Mouse (Mus musculus) heart, adult 18-20 months (tissue): ENCODE results near the gene Dedd2. TPM values are rescaled to one million over a fixed set of nuclear protein-coding genes. Genes with fewer than 3 reads are reported as not detected.

Source experiments
- DNase-seq, 2 experiments: peaks; one replicate each; pipeline ENCODE4 v3.0.0; 2021 to 2022; ENCODE audit warnings: mixed read lengths in 1 of 2
- total RNA-seq, 2 experiments: library from RNA; stranded (reverse); gene quantifications; 2 replicates each; pipeline ENCODE4 v1.2.3; 2021

Dedd2 gene
- total RNA-seq, 2 experiments from 2014 or later, result 19.6 to 19.9 TPM

DNA sequence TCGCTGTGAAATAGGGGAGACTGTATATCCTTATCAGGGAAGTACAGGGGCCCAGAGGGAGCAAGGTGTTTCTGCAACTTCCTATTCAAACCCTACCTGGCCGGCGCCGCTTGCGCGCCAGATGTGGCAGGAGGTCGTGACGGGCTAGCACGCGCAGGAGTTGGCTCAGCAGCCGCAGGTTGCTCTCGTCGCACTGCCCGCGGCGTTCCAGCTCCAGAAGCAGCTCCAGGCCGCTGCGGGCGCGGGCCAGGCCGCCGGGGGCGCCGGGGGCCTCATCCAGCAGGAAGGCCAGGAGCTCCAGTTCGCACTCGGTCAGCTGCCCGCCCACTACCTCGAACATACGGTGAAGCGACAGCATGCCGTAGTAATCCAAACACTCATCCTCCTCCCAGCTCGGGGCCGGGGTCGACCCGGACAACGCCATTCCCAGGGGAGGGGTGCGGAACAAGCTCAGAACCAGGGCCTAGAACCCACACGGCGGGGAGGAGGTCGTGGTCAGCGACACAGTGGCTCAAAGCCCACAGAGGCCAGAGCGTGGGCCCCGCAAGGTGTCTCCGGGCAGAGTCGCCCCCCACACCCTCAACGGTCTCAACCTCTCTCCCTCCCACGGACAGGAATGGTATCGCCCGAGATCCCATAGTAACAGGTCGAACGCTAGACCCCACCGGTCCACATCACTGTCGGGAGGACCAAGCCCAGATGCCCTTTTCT lies 1.6 kb downstream of the Dedd2 start:
- peak; percentile 39 to 43 for DNase-seq

DNA sequence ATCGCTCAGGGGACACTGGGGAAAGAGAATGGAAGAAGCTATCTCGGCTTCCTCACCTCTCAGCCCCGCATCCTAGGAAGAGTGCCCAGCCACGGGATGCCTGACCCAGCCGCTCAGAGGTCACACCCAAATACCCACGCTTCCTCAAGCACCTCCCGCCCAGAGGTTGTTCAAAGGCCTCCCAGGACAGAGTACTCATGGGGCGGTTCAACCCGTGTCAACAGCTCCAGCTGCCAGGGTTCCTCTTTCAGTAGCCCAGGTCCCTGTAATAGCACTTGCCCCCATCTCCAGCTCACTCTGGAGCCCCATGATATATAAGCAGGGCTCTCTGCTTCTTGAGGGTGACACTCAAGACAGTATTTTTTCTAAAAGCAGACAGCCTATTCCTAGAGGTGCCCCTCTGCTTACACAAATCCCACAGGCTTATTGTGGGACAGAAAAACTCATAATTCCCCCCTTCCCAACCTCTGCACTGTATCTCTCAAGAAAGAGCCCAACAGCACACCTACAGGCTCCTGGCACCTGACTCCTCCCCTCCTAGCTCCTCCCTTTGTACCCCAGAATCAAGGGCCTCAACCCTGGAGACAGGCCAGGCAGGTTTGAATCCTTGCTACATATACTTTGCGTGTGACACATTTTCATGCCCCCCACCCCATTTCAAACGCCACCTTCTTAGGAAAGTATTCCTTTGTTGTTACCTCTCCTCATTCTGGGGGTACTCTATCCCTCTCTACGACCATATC lies 2.6 kb downstream of the Dedd2 start:
- DNase-seq, result no peak

DNA sequence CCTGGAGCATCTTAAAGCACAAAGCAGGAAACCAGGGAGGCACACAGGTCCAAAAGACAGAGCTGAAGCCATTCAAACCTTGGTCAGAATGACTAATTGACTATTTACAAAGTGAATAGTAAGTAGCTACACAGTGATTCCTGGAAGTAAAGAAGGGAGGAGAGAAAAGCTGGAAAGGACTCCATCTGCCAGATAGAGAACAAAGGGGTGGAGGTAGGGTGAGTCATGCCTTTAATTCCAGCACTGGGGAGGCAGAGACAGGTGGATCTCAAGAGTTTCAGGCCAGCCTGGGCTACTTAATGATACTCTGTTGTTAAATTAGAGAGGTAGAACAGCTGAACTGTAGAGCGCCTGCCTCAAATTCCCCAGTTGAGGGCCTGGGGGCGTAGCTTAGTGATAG lies 6.2 kb downstream of the Dedd2 start:
- DNase-seq, result no peak

DNA sequence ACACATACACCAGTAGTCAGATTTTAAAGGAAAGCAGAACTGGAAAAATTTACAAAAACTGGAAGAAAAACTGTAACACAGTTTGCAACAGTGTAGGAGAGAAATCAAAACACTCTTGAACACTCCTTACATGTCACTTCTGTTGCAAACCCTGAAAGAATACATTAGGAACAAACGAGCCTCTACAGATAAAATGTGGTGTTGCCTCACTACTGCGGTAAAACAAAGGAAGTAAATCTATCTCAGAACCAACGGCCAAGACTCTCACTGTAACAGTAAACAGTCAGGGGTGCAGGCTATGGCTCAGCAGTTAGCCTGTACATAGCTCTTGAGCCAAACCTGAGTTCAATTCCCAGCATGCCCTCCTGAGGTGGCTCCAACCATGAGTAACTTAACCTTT lies 7.3 kb downstream of the Dedd2 start:
- no peak for DNase-seq

DNA sequence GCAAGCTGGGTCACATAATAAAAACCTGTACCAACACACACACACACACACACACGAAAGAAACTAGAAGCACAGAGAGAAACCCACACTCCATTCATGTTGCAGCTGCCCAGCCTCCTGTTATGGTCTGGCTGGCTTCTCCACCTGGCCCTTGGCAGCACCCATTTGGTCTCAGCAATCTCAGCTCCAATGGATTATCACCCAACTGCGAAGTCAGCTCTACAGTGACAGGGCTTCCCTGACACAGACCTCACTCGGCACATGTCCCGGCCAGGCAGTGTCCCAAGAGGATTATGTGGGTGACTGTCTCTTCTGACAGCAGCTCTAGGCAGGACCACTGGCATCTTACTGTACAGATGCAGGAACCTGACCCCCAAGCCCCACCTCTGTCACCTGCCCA lies 9.9 kb downstream of the Dedd2 start:
- peak in 1 of 2 experiments; percentile 43 for DNase-seq

DNA sequence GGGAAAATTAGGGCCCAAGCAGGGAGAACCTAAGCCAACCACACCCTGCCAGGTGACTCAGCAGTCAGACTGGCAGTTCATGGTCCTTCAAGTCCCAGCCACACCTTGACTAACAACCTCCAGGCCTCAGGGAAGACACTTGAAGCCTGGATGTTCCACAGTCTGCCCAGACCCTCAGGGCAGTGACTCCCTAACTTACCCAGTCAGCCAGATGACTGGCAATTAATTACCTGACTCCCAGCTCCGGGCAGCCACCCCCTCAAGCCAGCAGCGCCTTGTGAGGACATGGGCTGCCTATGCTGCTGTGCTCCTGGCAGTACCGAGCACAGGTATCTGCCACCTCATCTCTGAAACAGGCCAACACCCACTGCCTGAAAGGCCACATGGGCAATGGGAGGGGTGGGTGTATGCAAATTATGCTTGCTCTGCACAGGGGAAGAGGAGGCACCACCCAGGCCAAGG lies 11.2 kb downstream of the Dedd2 start:
- DNase-seq, result no peak

DNA sequence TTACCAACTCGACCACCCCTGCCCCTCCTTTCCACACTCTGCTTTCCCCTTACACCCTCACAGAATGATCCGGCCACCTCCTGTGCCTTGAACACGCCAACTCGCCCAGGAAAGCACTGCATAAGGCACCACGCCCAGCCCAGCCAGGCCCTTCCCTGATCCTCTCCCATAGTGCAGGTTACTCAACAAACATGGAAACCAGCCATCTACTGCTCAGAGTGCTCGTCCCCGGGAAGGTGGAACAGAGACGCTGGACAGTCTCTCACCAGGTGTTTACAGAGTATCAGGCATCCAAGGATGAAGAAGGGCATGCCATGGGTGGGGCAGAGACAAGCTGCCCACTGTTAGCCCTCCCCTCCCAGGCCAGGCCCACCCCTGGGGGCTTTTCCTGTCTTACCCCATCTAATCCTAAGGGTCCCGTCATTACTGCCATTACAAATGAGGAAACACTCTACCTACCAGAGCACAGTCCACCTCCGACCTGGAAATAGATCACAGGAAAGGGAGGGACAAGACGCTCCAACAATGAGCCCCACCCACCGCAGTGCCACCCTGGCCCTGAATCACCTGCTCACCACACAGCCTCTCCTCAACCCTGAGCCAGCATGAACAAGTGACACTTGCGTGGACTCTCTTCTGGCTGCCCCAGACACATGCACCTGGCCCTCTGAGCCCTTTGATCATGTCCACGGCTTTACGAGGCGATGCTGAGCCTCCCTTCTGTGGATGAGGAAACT lies 14.2 kb downstream of the Dedd2 start:
- DNase-seq, result peak; percentile 35 to 40

DNA sequence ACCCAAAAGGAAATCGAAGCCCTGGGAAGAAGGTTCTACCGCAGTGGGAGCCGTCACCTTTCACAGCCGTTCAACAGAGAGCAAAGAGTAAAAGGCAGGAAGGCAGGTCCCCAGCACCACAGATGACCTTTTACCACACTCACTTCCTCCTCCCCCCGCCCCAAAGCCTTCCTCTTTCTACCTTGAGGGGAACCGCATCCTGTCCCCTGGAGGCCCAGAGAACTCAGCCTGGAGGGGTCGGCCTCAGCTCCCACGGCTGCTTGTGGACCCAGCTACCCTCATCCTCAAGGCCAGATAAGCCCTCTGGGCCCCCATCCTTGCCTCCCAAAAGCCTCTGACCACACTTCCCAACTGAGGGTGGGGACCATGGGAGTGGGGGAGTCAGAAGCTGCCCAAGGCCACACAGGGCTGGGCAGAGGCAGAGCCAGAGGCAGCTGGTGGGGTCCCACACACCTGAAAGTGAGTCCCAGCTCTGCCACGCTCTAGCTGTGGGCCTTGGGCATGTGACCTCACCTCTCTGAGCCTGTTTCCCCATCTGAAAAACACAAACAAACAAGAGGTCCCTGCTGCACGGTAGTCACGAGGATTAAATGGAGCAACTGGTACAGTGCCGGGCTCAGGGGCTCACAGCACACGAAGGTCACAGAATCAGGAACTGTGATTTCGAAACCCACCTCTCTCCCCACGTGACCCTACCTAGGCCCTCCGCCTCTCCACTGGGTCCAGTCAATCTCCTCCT lies 14.9 kb downstream of the Dedd2 start:
- DNase-seq, result peak in 1 of 2 experiments; percentile 31

DNA sequence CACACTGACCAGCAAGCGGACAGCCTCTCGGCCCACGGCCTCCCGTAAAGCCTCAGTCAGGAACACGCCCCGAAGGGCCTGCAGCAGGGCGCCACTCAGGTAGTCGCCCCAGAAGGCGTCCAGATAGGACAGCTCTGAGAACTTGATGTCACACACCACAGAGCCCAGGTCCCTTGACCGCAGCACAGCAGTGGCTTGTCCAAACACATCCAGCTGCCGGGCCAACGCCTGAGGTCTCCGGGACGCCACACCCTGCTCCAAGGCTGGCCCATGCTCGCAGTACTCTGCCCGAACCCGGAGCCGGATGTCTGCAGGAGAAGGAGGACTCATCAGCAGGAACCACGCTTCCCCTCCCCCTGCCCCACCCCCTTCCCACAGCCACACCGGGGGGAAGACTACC lies 16.8 kb downstream of the Dedd2 start:
- no peak for DNase-seq

DNA sequence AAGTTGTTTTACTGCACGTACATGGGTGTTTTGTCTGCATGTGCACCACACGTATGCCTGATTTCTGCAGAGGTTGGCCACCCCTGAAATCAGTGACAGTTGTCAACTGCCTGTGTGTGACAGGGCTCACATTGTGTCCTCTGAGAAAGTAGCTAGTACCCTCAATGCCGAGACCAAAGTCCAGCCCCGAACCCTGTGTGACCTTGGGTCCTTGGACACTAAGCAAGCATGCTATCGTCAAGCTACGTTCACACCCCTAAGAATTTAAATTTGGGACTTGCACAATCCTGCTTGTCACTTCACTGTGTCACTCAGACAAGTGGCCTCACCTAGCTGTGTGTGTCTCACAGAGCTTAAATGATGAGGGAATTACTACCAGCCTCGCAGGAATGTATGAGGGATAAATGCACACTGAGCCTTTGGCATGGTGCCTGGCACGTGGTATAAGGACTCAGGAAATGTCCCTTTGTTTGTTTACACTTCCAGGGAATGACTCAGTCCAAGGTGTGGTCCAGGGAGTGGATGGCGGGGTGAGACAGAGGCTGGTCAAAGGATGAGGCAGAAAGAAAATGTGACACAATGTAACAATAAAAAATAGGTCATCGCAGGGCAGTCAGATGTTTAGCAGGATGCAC lies 22.9 kb downstream of the Dedd2 start:
- DNase-seq, result no peak

DNA sequence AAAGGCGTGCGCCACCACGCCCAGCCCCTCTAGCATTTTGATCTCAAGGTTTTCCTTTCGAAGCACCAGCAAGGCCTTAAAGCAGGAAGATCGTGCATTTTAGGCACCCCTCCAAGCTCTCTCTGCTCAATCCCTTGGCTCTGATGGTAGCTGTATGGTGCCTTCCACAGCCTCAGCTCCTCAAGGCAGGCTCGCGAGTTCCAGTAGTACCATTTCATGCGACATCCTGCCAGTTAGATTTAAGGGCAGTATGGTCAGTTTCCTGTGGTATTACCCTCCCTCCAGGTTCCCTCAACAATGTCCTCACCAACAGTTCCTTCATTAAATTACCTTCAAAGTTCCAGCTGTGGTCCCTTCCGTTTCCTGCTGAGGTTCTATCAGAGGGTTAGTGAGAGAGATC lies 24.3 kb downstream of the Dedd2 start:
- no peak for DNase-seq

DNA sequence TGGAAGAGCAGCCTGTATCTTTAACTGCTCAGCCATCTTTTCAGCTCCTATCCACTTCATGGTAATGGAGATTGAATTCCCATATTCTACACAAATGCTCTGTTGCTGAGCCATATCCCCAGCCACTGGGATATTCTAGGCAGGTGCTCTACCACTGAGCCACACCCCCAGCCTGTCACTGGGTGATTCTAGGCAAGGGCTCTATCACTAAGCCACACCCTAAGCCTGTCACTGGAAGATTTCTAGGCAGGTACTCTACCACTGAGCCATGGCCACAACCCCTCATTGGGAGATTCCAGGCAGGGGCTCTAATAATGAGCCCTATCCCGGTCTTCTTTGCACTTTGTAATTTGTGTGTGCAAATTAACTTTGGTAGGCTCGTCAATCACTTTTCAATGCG lies 25.3 kb downstream of the Dedd2 start:
- DNase-seq, result no peak

DNA sequence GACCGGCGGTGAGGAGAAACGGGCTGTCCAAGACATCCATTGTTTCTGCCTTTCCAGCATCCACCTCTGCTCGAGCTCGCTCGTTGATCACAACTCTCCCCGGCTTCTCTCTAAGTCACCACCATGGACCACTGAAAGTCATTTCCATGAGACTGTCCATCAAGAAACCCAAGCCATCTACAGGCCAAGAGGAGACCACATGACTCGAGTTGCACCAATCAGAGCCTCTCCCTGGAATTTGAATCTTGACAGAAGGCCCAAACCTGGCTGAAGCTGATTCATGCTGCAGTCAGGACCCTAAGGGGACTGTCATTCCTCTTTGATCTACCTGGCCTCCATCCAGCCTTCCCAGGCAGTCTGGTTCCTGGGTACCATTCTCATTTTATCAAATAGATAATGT lies 28.3 kb downstream of the Dedd2 start:
- DNase-seq, result no peak

DNA sequence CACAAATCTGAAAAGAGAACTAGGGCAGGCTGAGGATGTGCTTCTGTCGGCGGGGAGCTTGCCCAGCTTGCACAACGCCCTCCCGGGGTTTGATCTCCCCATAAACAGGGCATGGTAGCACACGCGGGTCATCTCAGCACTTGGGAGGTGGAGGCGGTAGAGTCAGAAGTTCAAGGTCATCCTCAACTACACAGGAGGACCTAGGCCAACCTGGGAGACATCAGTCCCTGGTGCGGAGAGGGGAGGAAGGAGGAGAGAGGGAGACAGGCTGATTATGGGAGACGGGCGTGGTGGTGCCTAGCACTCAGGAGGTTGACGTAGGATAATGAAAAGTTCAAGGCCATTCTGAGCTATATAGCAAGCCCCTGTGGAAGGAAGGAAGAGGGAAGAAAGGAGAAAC lies 29.6 kb downstream of the Dedd2 start:
- DNase-seq, result no peak

DNA sequence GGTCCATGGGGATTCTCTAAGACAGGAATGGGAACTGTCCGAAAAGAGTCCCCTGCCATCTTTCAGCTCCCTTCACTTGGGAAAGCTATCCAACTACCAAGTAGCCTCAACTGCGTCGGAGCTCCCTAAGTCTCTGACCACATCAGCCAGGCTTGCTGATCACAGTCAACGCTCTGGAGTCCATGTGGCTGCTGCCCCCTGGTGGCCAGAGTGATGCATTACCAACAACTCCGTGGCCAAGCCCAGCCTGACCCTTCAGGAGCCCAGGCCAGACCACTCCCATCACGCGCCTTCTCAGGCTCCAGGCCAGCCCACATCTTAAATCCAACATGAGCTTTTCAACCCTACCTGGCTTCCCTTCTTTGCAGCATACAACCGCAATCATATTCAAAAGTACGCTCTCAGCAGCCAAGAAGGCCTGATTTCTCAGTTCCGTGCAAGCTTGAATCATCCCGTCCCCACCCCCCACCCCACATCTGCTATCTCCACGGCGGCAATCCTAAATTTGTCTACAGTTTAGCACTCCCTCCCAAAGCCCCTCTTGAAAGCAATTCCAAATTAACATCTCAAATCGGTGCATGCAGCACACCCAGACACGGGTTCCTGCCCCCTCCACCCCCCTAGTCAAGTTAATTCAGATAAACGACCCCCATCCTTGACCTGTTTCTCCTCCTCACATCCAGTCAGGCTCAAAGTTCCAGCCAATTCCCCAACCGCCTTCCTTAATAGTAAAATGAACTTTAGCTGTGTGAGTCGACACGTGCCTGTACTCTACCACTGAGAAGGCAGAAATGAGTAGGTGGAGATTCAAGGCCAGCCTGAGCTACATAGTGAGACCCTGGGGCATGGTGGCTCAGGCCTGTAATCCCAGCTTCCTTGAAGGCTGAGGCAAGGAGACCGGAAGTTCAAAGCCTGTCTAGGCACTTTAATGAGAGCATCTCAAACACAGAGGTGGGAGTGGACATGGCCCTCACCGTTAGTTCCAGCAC lies 32.5 kb downstream of the Dedd2 start:
- DNase-seq, result peak; percentile 83 to 93

DNA sequence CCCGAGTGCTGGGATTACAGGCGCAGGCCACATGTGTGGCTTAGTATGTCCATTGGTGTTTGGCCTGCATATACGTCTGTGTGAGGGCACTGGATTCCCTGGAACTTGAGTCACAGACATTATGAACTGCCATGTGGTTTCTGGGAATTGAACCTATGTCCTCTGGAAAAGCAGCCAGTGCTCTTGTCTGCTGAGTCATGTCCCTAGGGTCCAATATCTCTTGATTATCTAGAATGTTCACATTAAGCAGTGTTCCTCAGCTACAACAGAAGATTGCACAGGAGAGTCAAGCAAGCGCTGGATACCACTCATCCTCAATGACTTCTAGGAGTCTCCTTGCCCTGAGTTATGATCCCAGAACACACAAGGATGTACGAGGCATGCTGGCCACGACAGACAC lies 36.3 kb downstream of the Dedd2 start:
- DNase-seq, result no peak

DNA sequence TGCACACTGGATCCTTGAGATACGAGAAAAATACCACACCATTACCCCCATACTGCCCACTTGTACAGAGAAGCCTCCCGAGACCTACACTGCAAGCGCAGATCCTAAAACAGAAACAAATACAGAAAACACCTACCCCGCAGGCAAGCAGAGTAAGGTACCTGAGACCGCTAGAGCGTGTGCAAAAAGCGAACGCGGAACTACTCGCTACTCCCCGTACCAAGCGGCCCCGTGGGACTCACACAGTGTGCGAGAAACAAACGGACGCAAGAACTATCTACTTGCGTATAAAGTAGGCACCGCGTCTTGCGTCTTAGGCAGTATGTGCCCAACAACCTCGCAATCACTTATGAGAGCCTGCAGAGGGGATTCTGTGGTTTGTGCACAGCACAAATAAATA lies 38.6 kb downstream of the Dedd2 start:
- DNase-seq, result no peak

DNA sequence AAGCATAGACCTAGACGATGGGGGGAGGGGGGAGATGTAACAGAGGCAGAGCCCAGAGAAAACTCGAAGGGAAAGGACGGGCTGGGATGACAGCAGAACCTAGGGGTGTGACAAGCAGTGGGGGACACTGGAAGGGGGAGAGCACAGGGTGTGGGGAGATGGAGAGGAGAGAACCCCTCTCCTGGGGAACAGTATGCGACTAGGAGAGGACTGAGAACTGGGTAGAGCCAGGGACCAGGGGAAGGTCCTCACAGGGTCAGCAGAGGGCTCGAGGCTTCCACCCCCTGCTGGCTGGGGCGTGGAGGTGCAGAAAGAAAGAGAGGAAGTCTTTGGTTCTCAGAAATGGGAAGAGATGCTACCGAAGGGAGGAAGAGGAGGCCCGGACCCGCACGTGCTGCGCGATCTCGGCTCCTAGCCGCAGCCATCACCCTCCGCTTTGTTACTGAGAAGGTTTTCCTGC lies 39.1 kb downstream of the Dedd2 start:
- DNase-seq, result peak; percentile 42 to 47

DNA sequence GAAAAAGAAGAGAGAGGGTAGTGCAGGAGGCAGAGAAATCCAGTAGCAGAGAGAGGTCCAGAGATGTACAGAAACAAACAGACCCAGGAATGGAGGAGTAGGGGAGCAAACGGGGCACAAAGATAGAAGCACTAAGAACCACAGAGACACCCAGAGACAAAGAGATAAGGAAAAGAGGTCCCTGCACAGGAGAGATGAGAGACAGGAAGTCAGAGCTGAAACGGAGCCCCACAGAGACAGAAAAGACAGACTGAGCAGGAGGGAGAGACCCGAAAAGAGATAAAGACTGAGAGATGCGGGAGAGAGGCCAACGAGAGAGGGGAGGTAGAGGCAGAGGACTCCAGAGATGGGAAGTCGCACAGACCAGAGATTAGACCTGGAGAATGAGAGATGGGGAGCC lies 39.9 kb downstream of the Dedd2 start:
- DNase-seq, result no peak

DNA sequence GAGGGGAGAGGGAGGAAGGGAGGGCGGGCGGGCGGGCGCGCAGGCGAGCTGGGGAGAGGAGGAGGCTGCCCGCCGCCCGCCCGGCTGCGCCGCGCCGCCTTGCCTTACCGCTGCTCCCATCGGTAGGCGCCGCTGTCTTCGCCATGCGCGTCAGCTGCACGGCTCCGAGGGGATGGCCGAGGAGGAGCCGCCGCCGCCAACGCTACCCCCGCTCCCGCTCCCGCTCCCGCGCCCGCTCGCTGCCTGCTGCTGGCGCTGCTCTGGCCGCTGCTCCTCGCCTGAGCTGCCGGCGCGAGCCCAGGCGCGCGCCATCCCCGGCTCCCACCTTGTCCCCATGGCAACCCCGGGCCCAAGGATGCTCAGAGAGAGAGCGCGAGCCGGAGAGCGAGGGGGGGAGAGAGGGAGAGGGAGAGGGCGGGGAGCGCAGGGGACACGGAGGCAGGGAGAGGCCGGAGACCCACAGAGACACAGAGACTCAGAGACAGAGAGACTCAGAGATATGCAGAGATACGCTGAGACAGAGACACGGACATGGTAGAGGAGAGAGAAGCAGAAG lies 40.7 kb downstream of the Dedd2 start, which contains the start of gene Pou2f2:
Gene Pou2f2, minus strand, starts transcription at position 121 of the 556 bp plus-strand sequence.
- peak; percentile 71 to 77 for DNase-seq
